Mouse (Mus musculus) lung, embryonic 14.5 days (tissue): ENCODE data around the gene Mbnl1. TPM values are rescaled to one million over a fixed set of nuclear protein-coding genes. Genes with fewer than 3 reads are reported as not detected.

Source experiments
- ATAC-seq: fragments of 200-750 bp; cut with Nextera tagmentation; 2 replicates; pipeline ENCODE4 v1.8.0; 2017; ENCODE audit warnings: mild to moderate bottlenecking, moderate TSS enrichment, moderate library complexity; ENCODE audit not compliant: insufficient read depth
- DNase-seq: peaks from one replicate; pipeline ENCODE4 v3.0.0-alpha.2; 2015
- H3K27ac ChIP-seq: fragments of 300-500 bp; sonication (generic); 2 replicates; pipeline ENCODE4 v1.5.1; 2014; ENCODE audit warnings: low read depth, mild to moderate bottlenecking, moderate library complexity
- H3K27me3 ChIP-seq: fragments of 300-500 bp; sonication (generic); 2 replicates; pipeline ENCODE4 v1.6.1; 2014; ENCODE audit warnings: low read length, control low read depth; ENCODE audit not compliant: insufficient read depth
- H3K36me3 ChIP-seq: fragments of 300-500 bp; sonication (generic); 2 replicates; pipeline ENCODE4 v1.6.1; 2014; ENCODE audit warnings: control low read depth; ENCODE audit not compliant: insufficient read depth
- H3K4me1 ChIP-seq: fragments of 300-500 bp; sonication (generic); 2 replicates; pipeline ENCODE4 v1.6.1; 2014; ENCODE audit warnings: antibody characterized with exemption, control low read depth; ENCODE audit not compliant: insufficient read depth
- H3K4me2 ChIP-seq: fragments of 300-500 bp; sonication (generic); 2 replicates; pipeline ENCODE4 v1.6.1; 2014; ENCODE audit warnings: mild to moderate bottlenecking
- H3K4me3 ChIP-seq: fragments of 300-500 bp; sonication (generic); 2 replicates; pipeline ENCODE4 v1.5.1; 2014; ENCODE audit warnings: low read depth, low read length
- H3K9ac ChIP-seq: fragments of 300-500 bp; sonication (generic); 2 replicates; pipeline ENCODE4 v1.6.1; 2014
- H3K9me3 ChIP-seq: fragments of 300-500 bp; sonication (generic); 2 replicates; pipeline ENCODE4 v1.6.1; 2016; ENCODE audit warnings: low read depth, low read length, control low read depth
- CTCF ChIP-seq: IDR thresholded peaks from 2 replicates; pipeline ENCODE4 v1.5.1; 2016; ENCODE audit warnings: antibody characterized with exemption, low read depth
- WGBS: fragments of 180-500 bp; shearing (Covaris S2); extraction: QIAGEN DNeasy Blood & Tissue Kit; methylation state at CpG from one replicate; pipeline ENCODE4 v1.1.7; 2014; 5-methylcytosine and 5-hydroxymethylcytosine counted together
- polyA plus RNA-seq: library from polyadenylated mRNA; unstranded; fragments of >200 nt; fragmentation: Nextera tagmentation; extraction: Ambion mirVana; gene quantifications from 2 replicates; pipeline ENCODE4 v1.2.1, GENCODE M21; 2014

Mbnl1 gene
- polyA plus RNA-seq, 1 experiment from 2014 or later, result 201 TPM

DNA sequence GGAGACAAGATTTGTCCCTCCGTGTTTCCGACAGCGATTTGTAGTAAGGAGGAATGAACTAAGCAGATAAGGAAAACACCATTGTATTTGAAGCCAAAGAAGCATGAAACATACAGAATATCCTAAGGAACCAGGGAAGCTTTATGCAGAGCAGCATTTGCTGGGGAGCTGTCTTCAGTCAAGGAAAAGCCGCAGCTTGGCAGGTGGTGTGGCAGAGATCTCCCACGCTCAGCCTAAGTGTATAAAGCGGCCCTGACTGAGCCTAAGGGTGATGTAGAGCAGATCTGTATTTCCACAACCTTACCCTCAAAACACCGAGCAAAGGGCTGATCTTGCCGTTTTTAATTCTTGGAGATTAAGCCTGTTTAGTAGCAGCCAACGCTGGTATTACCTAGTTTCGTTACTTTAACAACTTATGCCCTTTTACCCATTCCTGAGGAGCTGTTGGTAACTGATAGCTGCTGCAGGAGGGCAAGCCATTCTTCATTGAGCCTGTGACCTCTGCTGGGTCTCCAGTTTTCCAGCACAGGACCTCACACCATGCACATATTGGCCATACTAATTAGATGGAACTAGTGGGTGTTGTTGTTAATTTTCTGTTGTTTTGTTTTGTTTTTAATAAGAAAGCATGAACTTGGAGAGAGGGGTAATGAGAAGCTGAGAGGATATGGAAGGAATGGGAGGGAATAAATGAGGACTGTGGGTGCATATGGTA is 91.1 kb downstream of the Mbnl1 start:
- no peak for TF ChIP-seq CTCF
- peaks cover 3% of the 10 kb centered on the region; the same call in 1 of the 2 replicates for H3K4me1 ChIP-seq
- ATAC-seq (peak; percentile 45; the same call in 1 of the 2 replicates), DNase-seq (no peak)
- no peaks in the 10 kb centered on the region for H3K27me3 ChIP-seq
- H3K4me3 ChIP-seq, result no peak overlapping the region
- no peak overlapping the region for H3K9ac ChIP-seq
- 41% methylated on average over 10 of the region's 10 CpGs for WGBS
- no peaks in the 10 kb centered on the region for H3K9me3 ChIP-seq
- H3K4me2 ChIP-seq, result no peak overlapping the region
- H3K27ac ChIP-seq, result no peak overlapping the region
- H3K36me3 ChIP-seq, result no peaks in the 10 kb centered on the region

GRCm38 (mm10) chr3:60564244-60564643 is 91.6 kb downstream of the Mbnl1 start:
- no peak overlapping the region for H3K27ac ChIP-seq
- H3K9ac ChIP-seq, result no peak overlapping the region
- WGBS, result 78% methylated on average over 2 of the region's 2 CpGs
- H3K27me3 ChIP-seq, result no peaks in the 10 kb centered on the region
- peaks cover 6% of the 10 kb centered on the region for H3K4me1 ChIP-seq
- no peak overlapping the region for H3K4me2 ChIP-seq
- no peaks in the 10 kb centered on the region for H3K36me3 ChIP-seq
- no peaks in the 10 kb centered on the region for H3K9me3 ChIP-seq
- no peak for TF ChIP-seq CTCF
- ATAC-seq, result no peak
- no peak overlapping the region for H3K4me3 ChIP-seq
- DNase-seq, result no peak

- WGBS, result 62% methylated on average over 3 of the region's 3 CpGs
Measured at GRCm38 (mm10) chr3:60565204-60565603, 92.6 kb downstream of the Mbnl1 start.

DNA sequence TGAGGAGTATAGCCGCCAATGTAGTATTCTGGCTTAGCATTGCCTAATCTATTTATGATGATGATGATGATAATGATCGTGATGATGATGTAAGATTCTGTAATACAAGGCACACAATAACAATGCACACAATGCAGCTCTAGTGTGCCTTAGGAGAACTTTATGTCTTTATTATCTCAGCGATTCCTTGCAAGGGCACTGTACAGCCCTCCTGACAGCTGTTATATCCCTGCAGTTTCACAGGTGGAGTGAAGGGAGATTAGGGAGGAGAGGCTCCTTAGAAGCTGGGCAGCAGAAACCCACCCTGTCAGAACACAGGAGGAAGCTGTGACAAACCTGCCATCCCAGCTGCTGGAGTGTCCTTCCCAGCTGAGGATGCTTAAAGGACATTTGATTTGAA is 93.3 kb downstream of the Mbnl1 start:
- no peak overlapping the region for H3K4me2 ChIP-seq
- no peak for TF ChIP-seq CTCF
- no peak overlapping the region for H3K4me3 ChIP-seq
- no peaks in the 10 kb centered on the region for H3K36me3 ChIP-seq
- DNase-seq (no peak), ATAC-seq (no peak)
- no peaks in the 10 kb centered on the region for H3K9me3 ChIP-seq
- H3K9ac ChIP-seq, result no peak overlapping the region
- H3K4me1 ChIP-seq, result peaks cover 10% of the 10 kb centered on the region
- no peaks in the 10 kb centered on the region for H3K27me3 ChIP-seq
- 78% methylated on average over 3 of the region's 3 CpGs for WGBS
- no peak overlapping the region for H3K27ac ChIP-seq

More at GRCm38 (mm10) chr3:60565204-60565603, 92.6 kb downstream of the Mbnl1 start:
- TF ChIP-seq CTCF, result no peak
- H3K36me3 ChIP-seq, result no peaks in the 10 kb centered on the region
- no peak overlapping the region for H3K27ac ChIP-seq
- ATAC-seq (no peak), DNase-seq (no peak)
- H3K4me3 ChIP-seq, result no peak overlapping the region
- no peak overlapping the region for H3K4me2 ChIP-seq
- H3K9ac ChIP-seq, result no peak overlapping the region
- no peaks in the 10 kb centered on the region for H3K9me3 ChIP-seq
- peaks cover 10% of the 10 kb centered on the region for H3K4me1 ChIP-seq
- H3K27me3 ChIP-seq, result no peaks in the 10 kb centered on the region

DNA sequence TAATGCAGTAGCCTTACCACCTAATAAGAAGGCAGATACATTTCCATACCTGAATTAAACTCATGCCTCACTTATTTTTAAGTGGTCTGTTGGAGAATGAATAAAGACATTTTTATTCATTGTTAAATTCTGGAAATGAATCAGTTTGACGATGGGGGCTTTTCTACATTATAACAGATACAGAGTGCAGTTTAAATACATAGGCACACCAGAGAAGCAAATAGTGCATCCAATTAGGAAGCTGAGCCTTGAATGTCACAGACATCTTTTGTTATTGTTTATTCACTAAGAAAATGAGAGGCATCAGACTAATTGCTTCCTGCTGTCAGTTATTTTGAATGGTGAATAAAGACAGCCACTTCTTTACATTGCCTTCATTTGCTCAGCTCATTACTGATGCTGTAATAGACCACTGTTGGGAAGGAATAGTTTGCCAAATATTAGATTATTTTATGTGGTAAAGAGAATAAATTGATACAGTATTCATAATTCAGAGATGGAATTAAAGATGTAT is 95.6 kb downstream of the Mbnl1 start:
- Histone ChIP-seq H3K9me3 (no peaks in the 10 kb centered on the region), H3K9ac (no peak overlapping the region), H3K27ac (no peak overlapping the region), H3K27me3 (no peaks in the 10 kb centered on the region), H3K4me3 (no peak overlapping the region), H3K4me1 (peaks cover 10% of the 10 kb centered on the region), H3K4me2 (no peak overlapping the region), H3K36me3 (no peaks in the 10 kb centered on the region)
- no peak for ATAC-seq
- 59% methylated on average over 1 of the region's 1 CpGs for WGBS
- no peak for TF ChIP-seq CTCF
- no peak for DNase-seq

GRCm38 (mm10) chr3:60568801-60569568 is 96.4 kb downstream of the Mbnl1 start:
- Histone ChIP-seq H3K27me3 (no peaks in the 10 kb centered on the region), H3K27ac (0 out of 2 replicates have a peak overlapping the region, but pooled peaks have one; percentile 15), H3K4me3 (no peak overlapping the region), H3K9me3 (no peaks in the 10 kb centered on the region), H3K9ac (no peak overlapping the region), H3K4me1 (peaks cover 10% of the 10 kb centered on the region), H3K4me2 (no peak overlapping the region), H3K36me3 (no peaks in the 10 kb centered on the region)
- DNase-seq, result peak; percentile 58
- WGBS, result 37% methylated on average over 6 of the region's 6 CpGs
- no peak for TF ChIP-seq CTCF
- ATAC-seq, result no peak

DNA sequence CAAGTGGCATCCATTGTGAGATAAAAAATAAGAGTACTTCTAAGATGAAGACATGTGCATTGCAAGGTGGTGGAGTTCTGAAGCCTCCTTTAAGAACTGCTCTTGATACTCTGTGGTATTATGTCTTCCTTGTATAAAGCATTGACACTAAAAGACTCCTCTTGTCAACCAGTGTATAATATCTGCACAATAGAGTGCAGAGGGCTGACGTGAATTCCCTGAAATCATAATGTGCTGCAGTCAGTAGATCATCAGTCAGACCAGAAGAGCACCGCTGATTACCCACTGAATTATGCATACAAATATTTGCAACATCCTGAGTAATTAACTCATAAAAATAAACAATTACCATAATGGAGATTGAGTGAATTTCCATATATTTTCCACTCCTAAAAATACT is 97.2 kb downstream of the Mbnl1 start:
- H3K27me3 ChIP-seq, result no peaks in the 10 kb centered on the region
- H3K9me3 ChIP-seq, result no peaks in the 10 kb centered on the region
- WGBS, result 43% methylated on average over 2 of the region's 2 CpGs
- no peak overlapping the region for H3K4me3 ChIP-seq
- no peak for TF ChIP-seq CTCF
- DNase-seq (no peak), ATAC-seq (no peak)
- H3K4me2 ChIP-seq, result no peak overlapping the region
- no peak overlapping the region for H3K27ac ChIP-seq
- no peak overlapping the region for H3K9ac ChIP-seq
- peaks cover 14% of the 10 kb centered on the region for H3K4me1 ChIP-seq
- no peaks in the 10 kb centered on the region for H3K36me3 ChIP-seq
